Mouse (Mus musculus): ENCODE measurements around the gene Syn3.

The Syn3 gene

DNA sequence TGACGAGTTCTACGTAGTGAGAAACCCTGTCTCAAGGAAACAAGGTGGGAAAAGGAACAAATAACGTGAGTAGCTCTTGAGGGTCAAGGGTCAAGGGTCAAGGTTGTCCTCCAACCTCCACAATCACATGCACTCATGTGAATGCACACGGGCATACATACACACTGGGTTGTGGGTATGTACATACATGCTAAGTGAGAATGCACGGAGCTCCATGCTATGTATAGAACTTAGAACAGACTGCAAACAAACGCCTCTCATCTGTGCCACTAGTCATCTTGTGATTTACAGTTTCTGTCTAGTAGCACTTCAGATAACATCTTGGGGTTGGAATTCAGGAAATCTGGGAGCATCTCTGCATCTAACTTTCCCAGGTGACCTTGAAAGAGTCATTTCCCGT is 253.3 kb downstream of the Syn3 start:
- no peak for DNase-seq (ENCODE audit: extremely low read depth, low read depth, low spot score)

DNA sequence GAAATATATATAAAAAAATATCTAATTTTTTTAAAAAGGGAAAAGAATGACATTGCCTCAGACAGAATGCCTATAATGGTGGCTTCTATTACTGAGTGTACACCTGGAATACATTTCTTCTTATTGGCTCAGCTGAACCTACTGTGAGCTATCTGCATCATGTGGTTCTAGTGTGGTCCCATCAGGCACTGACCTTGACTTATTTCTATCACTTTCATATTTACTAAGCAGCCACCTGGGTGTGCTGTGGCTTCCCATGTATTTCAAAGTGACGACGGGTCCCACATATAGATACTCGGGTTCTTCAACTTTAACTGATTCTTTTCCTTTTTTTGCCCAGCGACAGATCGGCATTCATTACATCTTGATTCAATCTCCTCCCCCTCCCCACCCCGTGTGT is 255.2 kb downstream of the Syn3 start:
- DNase-seq (ENCODE audit: extremely low read depth, low read depth, low spot score), result no peak

DNA sequence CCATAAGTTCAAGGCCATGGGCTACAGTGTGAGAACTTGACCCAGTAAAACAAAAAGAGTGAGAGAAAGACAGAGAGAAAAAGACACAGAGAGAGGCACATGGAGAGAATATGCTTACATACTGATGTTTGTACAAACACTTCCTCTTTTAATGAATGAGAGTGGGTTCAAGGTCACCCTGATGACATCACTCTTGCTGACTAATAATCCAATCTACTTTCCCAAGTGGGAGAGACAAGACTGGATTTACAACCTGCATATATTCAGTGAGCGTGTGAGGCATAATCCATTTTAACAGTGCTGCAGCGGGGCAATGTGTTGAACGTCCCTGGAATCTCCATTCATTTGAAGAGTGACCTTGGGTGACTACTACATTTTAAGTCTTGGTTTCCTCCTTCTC is 256.0 kb downstream of the Syn3 start:
- no peak for DNase-seq (ENCODE audit: extremely low read depth, low read depth, low spot score)

DNA sequence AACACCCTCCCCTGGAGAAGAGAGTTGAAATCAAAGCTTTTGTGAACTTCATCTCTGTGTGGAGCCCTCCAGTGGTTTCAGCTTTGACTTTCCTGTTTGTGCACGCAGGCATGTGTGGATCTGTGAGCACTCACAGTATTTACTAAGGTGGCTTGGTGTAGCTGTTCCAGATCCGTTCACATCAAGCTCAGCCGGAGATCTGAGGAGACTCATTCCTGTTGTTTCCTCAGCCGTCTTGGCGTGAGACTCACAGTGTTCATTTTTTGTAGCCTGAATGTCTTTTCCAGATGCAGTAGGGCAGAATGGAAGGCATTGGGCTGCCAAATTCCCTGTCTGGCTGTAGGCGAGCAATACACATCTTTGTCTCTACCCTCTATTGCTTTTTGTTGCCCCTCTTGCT is 268.7 kb downstream of the Syn3 start:
- no peak for DNase-seq (ENCODE audit: extremely low read depth, low read depth, low spot score)

- DNase-seq (ENCODE audit: extremely low read depth, low read depth, low spot score), result no peak
Measured at GRCm38 (mm10) chr10:86225480-86225879, 273.2 kb downstream of the Syn3 start.

DNA sequence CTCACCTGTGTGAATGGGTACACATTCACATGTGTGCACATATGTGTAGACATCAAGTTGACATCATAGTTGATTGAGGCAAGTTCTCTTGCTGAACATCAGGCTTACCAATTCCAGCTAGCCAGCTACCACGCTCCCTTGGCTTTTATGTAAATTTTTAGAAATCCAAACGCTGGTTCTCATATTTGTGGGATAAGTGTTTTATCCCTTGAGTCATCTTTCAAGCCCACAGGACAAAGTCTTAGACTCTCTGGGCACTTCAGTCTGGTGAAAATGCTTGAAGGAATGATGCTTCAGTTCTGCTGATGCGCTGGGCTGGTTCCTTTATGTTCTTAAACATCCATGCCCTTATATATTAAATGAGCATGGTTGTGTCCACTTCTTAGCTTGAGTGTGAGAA is 279.7 kb downstream of the Syn3 start:
- DNase-seq (ENCODE audit: extremely low read depth, low read depth, low spot score), result no peak

DNA sequence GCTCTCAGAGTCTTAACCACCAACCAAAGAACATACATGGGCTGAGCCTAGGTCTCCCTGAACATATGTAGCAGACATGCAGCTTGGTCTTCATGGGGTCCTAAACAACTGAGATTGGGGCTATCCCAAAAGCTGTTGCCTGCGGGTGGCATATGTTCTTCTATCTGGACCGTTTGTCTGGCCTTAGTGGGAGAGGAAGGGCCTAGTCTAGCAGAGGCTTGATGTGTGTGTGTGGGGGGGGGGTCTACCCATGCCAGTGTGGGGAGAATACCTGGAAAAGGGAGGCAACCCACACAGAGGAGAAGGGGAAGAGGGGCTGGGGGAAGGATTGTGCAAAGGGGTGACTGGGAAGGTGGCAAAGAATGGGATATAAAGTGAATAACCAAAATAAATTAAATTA is 281.9 kb downstream of the Syn3 start:
- no peak for DNase-seq (ENCODE audit: extremely low read depth, low read depth, low spot score)

GRCm38 (mm10) chr10:86212062-86212461 is 286.6 kb downstream of the Syn3 start:
- DNase-seq (ENCODE audit: extremely low read depth, low read depth, low spot score), result no peak

DNA sequence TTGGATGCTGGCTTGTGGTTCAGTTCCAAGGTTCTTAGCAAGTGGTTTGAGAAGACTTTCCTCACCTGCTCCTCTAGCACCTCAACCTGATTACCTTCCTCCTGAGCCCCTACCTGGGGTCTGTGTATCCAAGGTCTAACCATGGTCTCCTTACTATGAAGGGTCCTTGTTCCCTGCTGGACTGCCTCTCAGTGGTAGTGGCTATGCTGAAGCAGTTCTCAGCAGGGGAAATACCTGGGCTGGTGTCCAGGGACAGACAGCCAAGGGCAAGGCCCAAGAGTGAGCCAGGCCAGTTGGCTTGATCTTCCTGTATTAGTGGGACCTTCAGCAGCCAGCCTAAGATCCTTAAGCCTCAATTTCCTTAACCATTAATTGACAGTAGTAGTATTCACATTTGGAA is 294.8 kb downstream of the Syn3 start:
- no peak for DNase-seq (ENCODE audit: extremely low read depth, low read depth, low spot score)

GRCm38 (mm10) chr10:86203175-86203574 is 295.5 kb downstream of the Syn3 start:
- DNase-seq (ENCODE audit: extremely low read depth, low read depth, low spot score), result no peak

DNA sequence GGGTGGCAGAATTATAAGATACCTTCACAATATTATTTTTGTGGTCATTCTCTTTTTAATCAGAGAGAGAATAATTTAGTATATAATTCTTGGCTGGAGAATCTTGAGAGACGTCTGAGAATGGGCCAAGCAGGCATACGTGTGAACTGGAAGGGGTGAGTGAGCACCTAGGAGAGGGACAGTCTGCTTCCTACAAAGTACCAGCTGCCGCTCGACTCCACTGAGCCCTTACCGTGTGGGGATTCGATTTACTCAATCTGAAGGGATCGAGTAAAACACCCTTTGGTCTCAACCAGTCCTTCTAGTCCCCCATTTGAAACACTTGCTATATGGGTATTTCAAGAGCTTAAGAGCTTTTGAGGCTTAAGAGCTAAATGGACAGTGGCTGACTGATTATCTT is 296.9 kb downstream of the Syn3 start:
- no peak for DNase-seq (ENCODE audit: extremely low read depth, low read depth, low spot score)

- DNase-seq (ENCODE audit: extremely low read depth, low read depth, low spot score), result no peak
Measured at GRCm38 (mm10) chr10:86201006-86201405, 297.7 kb downstream of the Syn3 start.

DNA sequence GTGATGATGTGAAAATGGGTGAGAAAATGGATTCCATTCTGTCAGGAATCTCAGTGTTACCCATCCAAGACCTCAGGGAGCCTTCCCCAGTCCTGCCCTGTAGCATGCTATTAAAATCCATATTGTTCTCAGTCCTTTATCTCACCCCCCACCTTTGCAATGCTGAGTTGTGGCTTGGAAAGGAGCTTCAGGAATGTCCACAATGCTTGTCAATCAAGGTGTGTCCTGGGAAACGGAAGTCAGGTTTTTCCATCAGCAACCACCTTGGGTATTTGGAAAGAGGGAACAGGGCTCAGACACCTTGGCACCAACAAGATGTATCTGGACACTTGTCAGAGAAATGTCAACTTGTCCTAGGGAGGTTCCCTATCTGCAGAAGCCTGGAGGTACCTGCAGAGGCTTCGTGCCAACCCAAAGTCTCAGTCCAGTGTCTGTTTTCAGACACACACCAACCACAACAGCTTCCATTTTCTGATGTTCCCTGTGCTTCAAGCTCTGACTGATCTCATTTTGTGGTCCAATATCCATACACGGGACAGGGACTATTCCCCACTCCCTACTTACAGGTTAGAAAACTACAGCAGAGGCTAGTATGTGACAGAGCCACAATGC is 302.2 kb downstream of the Syn3 start:
- no peak for DNase-seq (ENCODE audit: extremely low read depth, low read depth, low spot score)

GRCm38 (mm10) chr10:86194722-86195121 is 304.0 kb downstream of the Syn3 start:
- DNase-seq (ENCODE audit: extremely low read depth, low read depth, low spot score), result no peak

DNA sequence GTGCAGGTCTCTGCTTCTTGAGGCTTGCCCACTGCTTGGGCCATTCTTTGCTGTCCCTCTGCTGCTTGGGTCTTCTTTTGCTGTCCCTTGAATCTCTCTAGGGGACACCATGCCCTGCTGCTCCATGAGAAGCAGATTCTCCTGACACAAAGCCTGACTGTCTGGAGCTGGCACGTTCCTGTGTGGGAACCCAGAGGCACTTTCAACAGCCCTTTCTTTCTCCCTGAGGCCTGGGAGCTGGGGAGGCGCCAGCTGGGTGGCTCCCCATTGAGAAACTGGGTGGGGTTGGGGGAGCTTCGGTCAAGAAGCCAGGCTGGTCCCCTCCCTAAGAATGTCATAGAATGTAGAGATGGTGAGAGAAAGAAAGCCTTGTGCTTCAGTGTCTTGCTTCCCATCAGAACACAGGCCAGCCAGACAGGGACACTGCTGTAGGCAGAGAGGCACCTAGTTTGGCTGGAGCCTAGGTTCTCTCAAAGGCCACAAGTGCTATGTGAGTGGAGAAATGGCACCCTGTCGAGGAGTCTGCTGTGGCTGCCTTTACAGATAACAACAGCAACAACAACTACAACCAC is 304.7 kb downstream of the Syn3 start:
- no peak for DNase-seq (ENCODE audit: extremely low read depth, low read depth, low spot score)

- DNase-seq (ENCODE audit: extremely low read depth, low read depth, low spot score), result no peak
Measured at GRCm38 (mm10) chr10:86188614-86189013, 310.1 kb downstream of the Syn3 start.

DNA sequence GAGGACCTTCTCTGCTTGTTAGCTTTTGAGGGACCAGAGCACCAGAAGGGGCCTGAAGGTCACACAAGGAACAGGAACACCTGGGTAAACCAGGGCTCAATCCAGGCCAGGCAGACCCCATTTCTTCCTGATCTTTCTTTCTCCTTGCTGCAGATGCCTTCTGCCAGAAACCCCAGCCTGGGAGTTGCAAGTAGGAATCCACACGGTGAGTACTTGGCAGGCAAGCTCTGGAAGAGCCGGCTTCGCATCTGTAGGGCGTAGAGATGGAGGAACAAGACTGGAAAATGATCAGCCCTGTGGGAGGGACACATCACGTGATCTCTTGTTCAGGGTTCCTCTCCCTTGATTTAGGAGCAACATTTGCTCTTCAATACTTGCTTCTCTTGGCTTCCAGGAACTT is 310.8 kb downstream of the Syn3 start:
- DNase-seq (ENCODE audit: extremely low read depth, low read depth, low spot score), result no peak

DNA sequence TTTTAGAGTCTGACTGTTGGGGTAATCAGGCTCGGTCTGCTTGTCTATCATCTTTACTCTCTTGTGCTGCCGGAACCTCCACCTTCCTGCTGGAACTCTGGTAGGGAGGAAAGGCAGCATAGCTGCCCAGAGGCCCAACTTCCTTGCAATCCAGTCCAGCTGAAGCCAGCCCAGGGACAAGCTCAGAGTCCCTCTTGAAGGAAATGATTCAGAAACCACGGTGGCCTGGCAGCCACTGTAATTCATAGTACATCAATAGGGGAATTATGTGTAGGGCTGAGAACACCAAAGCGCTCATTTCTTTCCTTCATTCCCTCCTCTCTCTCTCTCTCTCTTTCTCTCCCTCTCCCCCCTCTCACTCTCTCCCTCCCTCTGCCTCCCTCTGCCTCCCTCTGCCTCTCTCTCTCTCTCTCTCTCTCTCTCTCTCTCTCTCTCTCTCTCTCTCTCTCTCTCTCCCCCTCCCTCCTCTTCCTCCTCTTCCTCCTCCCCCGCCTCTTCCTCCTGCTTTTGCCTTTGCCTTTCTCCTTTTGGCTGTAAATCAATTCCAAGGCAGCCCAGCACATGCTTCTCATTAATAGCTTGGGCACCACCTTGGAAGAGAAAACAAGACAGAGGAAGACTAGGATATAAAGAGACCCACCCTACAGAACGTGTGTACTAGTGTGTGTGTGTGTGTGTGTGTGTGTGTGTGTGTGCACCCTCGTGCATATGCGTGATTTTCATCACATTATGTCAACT is 315.4 kb downstream of the Syn3 start:
- no peak for DNase-seq (ENCODE audit: extremely low read depth, low read depth, low spot score)

GRCm38 (mm10) chr10:86182183-86182805 is 316.4 kb downstream of the Syn3 start:
- peak; percentile 54 for DNase-seq (ENCODE audit: extremely low read depth, low read depth, low spot score)

GRCm38 (mm10) chr10:86176411-86176810 is 322.3 kb downstream of the Syn3 start:
- no peak for DNase-seq (ENCODE audit: extremely low read depth, low read depth, low spot score)

GRCm38 (mm10) chr10:86174017-86174416 is 324.7 kb downstream of the Syn3 start:
- DNase-seq (ENCODE audit: extremely low read depth, low read depth, low spot score), result no peak

DNA sequence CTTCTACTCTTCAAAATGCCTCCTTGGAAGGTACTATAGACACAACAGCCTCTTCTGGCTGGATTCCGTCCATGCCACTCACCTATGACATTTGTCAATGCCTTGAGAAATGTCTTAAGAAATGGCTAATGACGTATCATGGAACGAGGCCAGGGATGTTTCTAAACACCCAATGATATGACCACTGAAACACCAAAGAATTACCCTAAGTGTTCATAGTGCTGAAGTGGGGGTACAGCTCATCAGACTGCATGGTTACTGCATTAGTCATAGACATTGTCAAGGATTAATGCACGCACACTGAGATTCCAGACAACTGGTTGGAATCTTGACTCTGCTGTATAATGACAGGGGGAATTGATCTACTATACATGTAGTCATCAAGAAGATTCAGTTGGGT is 325.4 kb downstream of the Syn3 start:
- no peak for DNase-seq (ENCODE audit: extremely low read depth, low read depth, low spot score)
